Mouse (Mus musculus) thymus, postnatal 10 days (tissue): ENCODE measurements around the gene Lrrc18.
A peak's percentile ranks its signal among the peaks of the same experiment; 100 is the strongest.

ENCODE experiments used
- DNase-seq, 2 experiments: peaks; one replicate each; pipeline ENCODE4 v3.0.0; 2021; ENCODE audit warnings: low spot score in 2 of 2

The Lrrc18 gene

GRCm38 (mm10) chr14:32991082-32991481 lies at the start of gene Lrrc18:
TSS of gene Lrrc18 (plus strand) at chr14:32991382.
- no peak for DNase-seq

GRCm38 (mm10) chr14:32947512-32947911 lies 43.7 kb upstream of the Lrrc18 start:
- DNase-seq, result no peak

GRCm38 (mm10) chr14:32950312-32951301 lies 40.6 kb upstream of the Lrrc18 start:
- no peak for DNase-seq

- no peak for DNase-seq
Measured at GRCm38 (mm10) chr14:32956486-32956885, 34.7 kb upstream of the Lrrc18 start.

- no peak for DNase-seq
Measured at GRCm38 (mm10) chr14:32958671-32959070, 32.5 kb upstream of the Lrrc18 start.

- peak in 1 of 2 experiments; percentile 29 for DNase-seq
Measured at GRCm38 (mm10) chr14:32960481-32960880, 30.7 kb upstream of the Lrrc18 start.

- DNase-seq, result no peak
Measured at GRCm38 (mm10) chr14:32964742-32965141, 26.4 kb upstream of the Lrrc18 start.

GRCm38 (mm10) chr14:32970700-32971099 lies 20.5 kb upstream of the Lrrc18 start:
- no peak for DNase-seq

- no peak for DNase-seq
Measured at GRCm38 (mm10) chr14:32984176-32984738, 6.9 kb upstream of the Lrrc18 start.

GRCm38 (mm10) chr14:32986659-32987058 lies 4.5 kb upstream of the Lrrc18 start:
- DNase-seq, result no peak

- no peak for DNase-seq
Measured at GRCm38 (mm10) chr14:32994954-32995636, 3.9 kb downstream of the Lrrc18 start.

- DNase-seq, result no peak
Measured at GRCm38 (mm10) chr14:32999511-32999910, 8.3 kb downstream of the Lrrc18 start.

- DNase-seq, result no peak
Measured at GRCm38 (mm10) chr14:33000112-33000979, 9.2 kb downstream of the Lrrc18 start.

- DNase-seq, result no peak
Measured at GRCm38 (mm10) chr14:33005114-33005513, 13.9 kb downstream of the Lrrc18 start.

- DNase-seq, result no peak
Measured at GRCm38 (mm10) chr14:33007638-33008037, 16.5 kb downstream of the Lrrc18 start.

GRCm38 (mm10) chr14:33019050-33019449 lies 27.9 kb downstream of the Lrrc18 start:
- no peak for DNase-seq

- no peak for DNase-seq
Measured at GRCm38 (mm10) chr14:33019606-33020005, 28.4 kb downstream of the Lrrc18 start.

- DNase-seq, result no peak
Measured at GRCm38 (mm10) chr14:33030849-33031248, 39.7 kb downstream of the Lrrc18 start.

GRCm38 (mm10) chr14:33033424-33033823 lies 42.2 kb downstream of the Lrrc18 start:
- DNase-seq, result no peak

GRCm38 (mm10) chr14:33035386-33035785 lies 44.2 kb downstream of the Lrrc18 start:
- DNase-seq, result no peak

- no peak for DNase-seq
Measured at GRCm38 (mm10) chr14:33036811-33037210, 45.6 kb downstream of the Lrrc18 start.
